Mouse (Mus musculus) lung, embryonic 14.5 days (tissue): ENCODE data around the gene Tspan4. TPM values are rescaled to one million over a fixed set of nuclear protein-coding genes. Genes with fewer than 3 reads are reported as not detected.

Source experiments
- ATAC-seq: fragments of 200-750 bp; cut with Nextera tagmentation; 2 replicates; pipeline ENCODE4 v1.8.0; 2017; ENCODE audit warnings: mild to moderate bottlenecking, moderate TSS enrichment, moderate library complexity; ENCODE audit not compliant: insufficient read depth
- DNase-seq: peaks from one replicate; pipeline ENCODE4 v3.0.0-alpha.2; 2015
- H3K27ac ChIP-seq: fragments of 300-500 bp; sonication (generic); 2 replicates; pipeline ENCODE4 v1.5.1; 2014; ENCODE audit warnings: low read depth, mild to moderate bottlenecking, moderate library complexity
- H3K27me3 ChIP-seq: fragments of 300-500 bp; sonication (generic); 2 replicates; pipeline ENCODE4 v1.6.1; 2014; ENCODE audit warnings: low read length, control low read depth; ENCODE audit not compliant: insufficient read depth
- H3K36me3 ChIP-seq: fragments of 300-500 bp; sonication (generic); 2 replicates; pipeline ENCODE4 v1.6.1; 2014; ENCODE audit warnings: control low read depth; ENCODE audit not compliant: insufficient read depth
- H3K4me1 ChIP-seq: fragments of 300-500 bp; sonication (generic); 2 replicates; pipeline ENCODE4 v1.6.1; 2014; ENCODE audit warnings: antibody characterized with exemption, control low read depth; ENCODE audit not compliant: insufficient read depth
- H3K4me2 ChIP-seq: fragments of 300-500 bp; sonication (generic); 2 replicates; pipeline ENCODE4 v1.6.1; 2014; ENCODE audit warnings: mild to moderate bottlenecking
- H3K4me3 ChIP-seq: fragments of 300-500 bp; sonication (generic); 2 replicates; pipeline ENCODE4 v1.5.1; 2014; ENCODE audit warnings: low read depth, low read length
- H3K9ac ChIP-seq: fragments of 300-500 bp; sonication (generic); 2 replicates; pipeline ENCODE4 v1.6.1; 2014
- H3K9me3 ChIP-seq: fragments of 300-500 bp; sonication (generic); 2 replicates; pipeline ENCODE4 v1.6.1; 2016; ENCODE audit warnings: low read depth, low read length, control low read depth
- CTCF ChIP-seq: IDR thresholded peaks from 2 replicates; pipeline ENCODE4 v1.5.1; 2016; ENCODE audit warnings: antibody characterized with exemption, low read depth
- whole genome bisulfite sequencing: fragments of 180-500 bp; shearing (Covaris S2); extraction: QIAGEN DNeasy Blood & Tissue Kit; methylation state at CpG from one replicate; pipeline ENCODE4 v1.1.7; 2014; 5-methylcytosine and 5-hydroxymethylcytosine counted together
- polyA plus RNA-seq: library from polyadenylated mRNA; unstranded; fragments of >200 nt; fragmentation: Nextera tagmentation; extraction: Ambion mirVana; gene quantifications from 2 replicates; pipeline ENCODE4 v1.2.1, GENCODE M21; 2014

Tspan4 gene
- polyA plus RNA-seq, 1 experiment from 2014 or later, result 100.0 TPM

DNA sequence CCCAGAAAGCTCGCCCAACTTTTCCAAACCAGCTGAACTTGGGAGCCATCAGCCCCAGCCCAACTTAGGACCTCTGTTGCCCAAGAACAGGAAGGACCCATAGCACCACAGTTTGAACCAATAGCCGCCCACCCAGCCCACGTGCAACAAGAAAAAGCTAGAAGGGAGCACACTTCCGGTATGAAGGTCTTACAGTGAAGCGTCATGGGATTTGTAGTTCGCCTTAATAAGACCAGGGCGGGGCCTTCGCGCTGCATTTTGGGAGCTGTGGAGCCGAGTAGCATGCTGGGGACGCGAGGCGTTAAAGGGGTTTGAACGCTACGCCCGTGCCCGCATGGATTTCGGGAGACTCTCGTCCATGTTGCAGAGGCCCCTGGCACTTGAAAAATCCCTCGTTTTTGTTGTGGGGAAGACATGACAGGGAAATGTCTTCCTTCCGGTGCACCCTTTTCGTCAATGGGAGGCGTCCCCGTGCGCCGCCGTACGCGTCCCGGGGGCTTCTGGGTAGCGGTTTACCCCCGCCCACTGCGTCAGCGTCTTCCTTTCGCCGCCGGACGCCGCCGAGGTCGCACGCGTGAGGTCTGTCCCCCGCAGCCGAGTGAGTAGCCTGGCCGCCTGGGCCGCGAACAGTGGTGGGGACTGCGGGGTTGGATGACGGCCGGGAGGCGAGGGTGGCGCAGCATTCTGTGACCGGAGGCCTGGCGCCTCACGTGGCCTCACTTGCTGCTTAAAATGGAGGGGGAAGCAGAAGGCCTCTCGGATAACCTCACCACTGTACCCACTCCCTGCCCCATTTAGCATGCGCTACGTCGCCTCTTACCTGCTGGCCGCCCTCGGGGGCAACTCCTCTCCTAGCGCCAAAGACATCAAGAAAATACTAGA is 27.7 kb upstream of the Tspan4 start, which contains the start of gene Rplp2:
Gene Rplp2 (plus strand): TSS at position 261 of the 882 bp plus-strand sequence.
- no peak; the same call in 1 of the 2 replicates for TF ChIP-seq CTCF
- peak within 1 kb of the TSS; percentile 82 for H3K27ac ChIP-seq

DNA sequence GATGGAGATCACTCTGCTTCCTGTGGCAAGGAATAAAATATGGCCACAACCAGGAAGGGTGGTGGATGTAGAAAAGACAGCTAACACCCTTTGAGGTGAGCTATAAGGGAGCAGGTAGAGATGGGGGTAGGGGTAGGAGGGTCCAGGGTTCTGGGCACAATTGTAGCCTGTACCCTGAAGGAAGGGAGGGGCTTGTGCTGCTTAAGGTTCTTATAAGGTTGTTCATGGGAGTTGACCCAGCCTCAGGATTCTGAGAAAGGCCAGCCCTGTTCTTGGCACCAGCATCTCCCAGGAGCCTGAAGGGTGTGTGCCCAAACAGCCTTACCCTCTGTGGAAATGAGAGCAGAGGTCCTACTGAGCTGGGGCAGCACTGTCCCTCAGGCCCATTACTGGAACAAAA is 23.1 kb upstream of the Tspan4 start:
- Histone ChIP-seq H3K9me3 (no peaks in the 10 kb centered on the region), H3K4me2 (no peak overlapping the region), H3K9ac (no peak overlapping the region), H3K27me3 (peaks cover 2% of the 10 kb centered on the region; the same call in 1 of the 2 replicates), H3K27ac (no peak overlapping the region), H3K4me1 (peaks cover 16% of the 10 kb centered on the region), H3K4me3 (no peak overlapping the region), H3K36me3 (peaks cover 43% of the 10 kb centered on the region)
- no peak for DNase-seq
- ATAC-seq, result no peak
- no peak for TF ChIP-seq CTCF

More for the DNA sequence above, 27.7 kb upstream of the Tspan4 start, which contains the start of gene Rplp2:
- under 1% methylated on average over 63 of the region's 63 CpGs for WGBS
- no peaks in the 10 kb centered on the region for H3K9me3 ChIP-seq
- peaks cover 43% of the 10 kb centered on the region for H3K36me3 ChIP-seq
- H3K4me2 ChIP-seq, result peak within 1 kb of the TSS; percentile 90
- DNase-seq (peak; percentile 95), ATAC-seq (peak; percentile 91)
- H3K27me3 ChIP-seq, result no peaks in the 10 kb centered on the region
- H3K4me1 ChIP-seq, result peaks cover 22% of the 10 kb centered on the region
- H3K4me3 ChIP-seq, result peak within 1 kb of the TSS; percentile 89
- H3K9ac ChIP-seq, result peak within 1 kb of the TSS; percentile 95

DNA sequence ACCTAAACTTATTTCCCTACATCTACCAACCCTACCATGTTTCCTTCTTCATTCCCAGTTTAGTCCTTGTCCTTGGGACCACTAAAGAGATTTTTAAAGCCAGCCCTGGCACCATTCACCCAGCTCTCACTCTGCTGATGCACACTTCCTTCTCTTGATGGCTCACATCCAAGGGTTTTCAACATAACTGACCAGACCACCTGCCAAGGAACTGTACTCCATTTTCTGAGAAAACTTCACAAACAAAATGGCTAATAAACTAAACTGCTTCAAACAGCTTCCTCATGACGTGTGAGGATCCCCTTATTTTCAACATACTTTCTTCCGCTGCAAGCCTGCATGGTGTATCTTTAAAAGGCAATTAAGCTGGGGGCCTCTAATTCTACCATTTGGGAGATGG is 21.4 kb upstream of the Tspan4 start:
- Histone ChIP-seq H3K36me3 (peaks cover 40% of the 10 kb centered on the region), H3K9me3 (no peaks in the 10 kb centered on the region), H3K4me2 (no peak overlapping the region), H3K4me3 (no peak overlapping the region), H3K4me1 (peaks cover 10% of the 10 kb centered on the region), H3K9ac (no peak overlapping the region), H3K27me3 (peaks cover 2% of the 10 kb centered on the region; the same call in 1 of the 2 replicates), H3K27ac (no peak overlapping the region)
- DNase-seq, result no peak
- no peak for ATAC-seq
- no peak for TF ChIP-seq CTCF
- 72% methylated on average over 2 of the region's 2 CpGs for WGBS

DNA sequence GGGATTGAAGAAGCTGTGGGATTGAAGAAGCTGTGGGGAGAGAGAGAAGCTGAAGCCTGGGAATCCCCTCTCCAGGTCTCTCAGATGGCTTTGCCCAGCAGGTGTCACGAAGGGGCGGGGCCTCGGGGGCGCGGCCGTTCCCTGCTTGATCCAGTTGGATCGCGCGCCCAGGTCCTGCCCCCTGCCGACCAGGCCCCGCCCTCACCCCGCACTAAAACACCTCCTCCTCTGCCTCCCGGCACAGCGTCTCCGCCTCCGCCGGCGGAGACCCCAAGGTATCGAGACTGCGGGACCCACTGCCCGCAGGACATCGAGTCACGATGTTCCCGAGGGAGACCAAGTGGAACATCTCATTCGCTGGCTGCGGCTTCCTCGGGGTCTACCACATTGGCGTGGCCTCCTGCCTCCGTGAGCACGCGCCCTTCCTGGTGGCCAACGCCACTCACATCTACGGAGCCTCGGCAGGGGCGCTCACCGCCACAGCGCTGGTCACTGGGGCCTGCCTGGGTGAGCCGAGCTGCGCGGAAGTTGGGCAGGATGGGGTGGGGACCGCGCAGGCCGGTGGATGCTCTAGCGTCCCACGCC is 20.0 kb upstream of the Tspan4 start, which contains the start of gene Pnpla2:
Gene Pnpla2 (plus strand): TSS at position 232 of the 585 bp plus-strand sequence.
- WGBS, result under 1% methylated on average over 45 of the region's 45 CpGs
- Histone ChIP-seq H3K27ac (peak within 1 kb of the TSS; percentile 59), H3K9me3 (no peaks in the 10 kb centered on the region), H3K9ac (peak within 1 kb of the TSS; percentile 64), H3K4me3 (peak within 1 kb of the TSS; percentile 60), H3K27me3 (peaks cover 2% of the 10 kb centered on the region; the same call in 1 of the 2 replicates), H3K4me1 (peaks cover 8% of the 10 kb centered on the region; the same call in 1 of the 2 replicates), H3K36me3 (peaks cover 34% of the 10 kb centered on the region), H3K4me2 (peak within 1 kb of the TSS; percentile 98)
- peak; percentile 93 for DNase-seq
- peak; percentile 82 for ATAC-seq
- TF ChIP-seq CTCF, result peak; percentile 34

DNA sequence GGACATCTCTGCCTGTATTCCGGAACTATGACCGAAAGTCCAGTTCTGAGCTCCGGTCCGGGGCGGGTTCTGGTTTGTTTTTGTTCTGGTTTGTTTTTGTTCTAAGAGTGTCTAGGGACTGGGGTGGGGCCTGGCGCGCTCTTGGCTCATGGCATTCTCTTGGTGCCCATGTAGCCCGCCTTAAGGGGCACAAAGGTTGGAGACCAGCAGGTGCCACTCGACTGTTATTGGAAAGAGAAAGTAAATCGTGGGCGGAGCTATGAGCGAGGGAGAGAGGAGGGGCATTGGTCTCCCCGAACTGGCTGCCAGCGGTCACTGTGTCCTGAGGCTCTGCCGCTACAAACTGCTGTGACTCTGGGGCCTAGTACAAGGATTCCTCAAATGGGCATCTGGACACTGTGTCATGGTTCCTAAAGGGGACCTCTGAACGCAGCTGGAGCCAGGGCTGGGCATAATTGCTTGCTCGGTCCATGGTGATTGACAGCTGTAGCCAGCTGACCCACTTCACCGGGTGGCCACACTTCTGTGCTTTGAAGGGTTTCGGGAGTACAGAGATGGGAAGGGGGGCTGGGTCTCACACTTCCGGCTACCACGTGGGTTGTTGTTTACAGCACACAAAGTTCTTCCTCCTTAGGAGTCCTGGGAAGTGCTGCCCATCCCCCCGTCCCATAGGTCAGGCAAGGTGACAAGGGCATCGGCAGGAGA is 19.3 kb upstream of the Tspan4 start:
- peaks cover 8% of the 10 kb centered on the region for H3K27me3 ChIP-seq
- H3K4me1 ChIP-seq, result peaks cover 8% of the 10 kb centered on the region; the same call in 1 of the 2 replicates
- peak; percentile 12; the same call in 1 of the 2 replicates for ATAC-seq
- peak; percentile 75 for DNase-seq
- H3K36me3 ChIP-seq, result peaks cover 27% of the 10 kb centered on the region
- H3K9ac ChIP-seq, result peak overlapping the region; percentile 64
- WGBS, result 2% methylated on average over 23 of the region's 23 CpGs
- H3K27ac ChIP-seq, result peak overlapping the region; percentile 59
- peak overlapping the region; percentile 60 for H3K4me3 ChIP-seq
- peak overlapping the region; percentile 98 for H3K4me2 ChIP-seq
- TF ChIP-seq CTCF, result no peak
- H3K9me3 ChIP-seq, result no peaks in the 10 kb centered on the region

DNA sequence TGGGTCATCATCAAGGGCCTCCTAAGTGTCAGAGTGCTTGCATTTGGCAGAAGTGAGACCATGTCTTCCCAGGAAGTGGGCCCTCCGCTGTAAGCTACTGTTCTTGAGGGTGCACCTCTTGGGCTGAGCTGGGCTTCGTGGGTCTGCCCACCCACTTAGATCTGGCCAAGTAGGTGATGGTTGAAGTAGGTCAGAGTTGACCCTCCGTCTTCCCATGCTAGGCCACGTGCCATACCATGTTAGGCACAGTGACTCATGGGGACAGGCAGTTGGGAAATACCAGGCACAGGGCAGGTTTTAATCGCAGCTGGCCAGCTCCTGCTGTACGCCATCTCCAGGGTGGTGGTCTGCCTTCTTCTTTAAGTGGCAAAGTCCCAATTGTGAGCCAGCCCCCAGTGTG is 18.3 kb upstream of the Tspan4 start:
- DNase-seq (no peak), ATAC-seq (no peak)
- 83% methylated on average over 6 of the region's 6 CpGs for WGBS
- Histone ChIP-seq H3K27ac (no peak overlapping the region), H3K4me3 (no peak overlapping the region), H3K36me3 (peaks cover 17% of the 10 kb centered on the region; the same call in 1 of the 2 replicates), H3K9ac (no peak overlapping the region), H3K4me1 (peaks cover 8% of the 10 kb centered on the region; the same call in 1 of the 2 replicates), H3K9me3 (no peaks in the 10 kb centered on the region), H3K27me3 (peaks cover 17% of the 10 kb centered on the region), H3K4me2 (peak overlapping the region; percentile 98; the same call in 1 of the 2 replicates)
- no peak for TF ChIP-seq CTCF
